Mouse (Mus musculus): ENCODE data around the gene Cyp39a1. TPM values are rescaled to one million over a fixed set of nuclear protein-coding genes. Genes with fewer than 3 reads are reported as not detected.

Gene Cyp39a1
- polyA plus RNA-seq, 1 experiment from 2014 or later: 14.7 TPM

DNA sequence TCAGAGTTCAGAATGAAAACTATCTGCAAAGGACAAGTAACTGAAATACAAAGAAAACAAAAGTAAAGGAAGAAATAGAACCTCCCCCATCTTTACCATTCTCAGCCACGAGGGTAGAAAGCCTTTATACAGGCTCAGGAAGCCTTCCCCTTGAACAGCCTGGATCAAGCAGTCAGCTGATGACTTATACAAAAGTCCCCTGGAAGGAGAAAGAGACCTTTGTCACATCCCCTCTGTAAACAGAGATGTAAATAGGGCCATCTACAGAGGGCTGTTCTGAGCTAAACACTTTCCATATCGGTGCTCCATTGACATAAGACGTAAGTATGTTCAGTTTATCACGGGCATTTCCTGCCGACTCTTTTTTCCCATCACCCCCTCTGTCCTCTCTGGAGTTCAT is 20.3 kb upstream of the Cyp39a1 start:
- 0 out of 2 replicates have a peak, but pooled peaks have one; percentile 39 for ATAC-seq (ENCODE audit: low FRiP score, low read depth)
- H3K36me3 ChIP-seq: peaks cover 55% of the 10 kb centered on the region
- H3K27ac ChIP-seq (replicated peaks): no peak overlapping the region
- no peaks in the 10 kb centered on the region for H3K27me3 ChIP-seq
- H3K9me3 ChIP-seq: no peaks in the 10 kb centered on the region
- no peak overlapping the region for H3K4me2 ChIP-seq
- 25% methylated on average over 5 of the region's 5 CpGs for WGBS
- H3K9ac ChIP-seq: no peak overlapping the region
- no peaks in the 10 kb centered on the region for H3K4me1 ChIP-seq (replicated peaks)
- no peak overlapping the region for H3K4me3 ChIP-seq

DNA sequence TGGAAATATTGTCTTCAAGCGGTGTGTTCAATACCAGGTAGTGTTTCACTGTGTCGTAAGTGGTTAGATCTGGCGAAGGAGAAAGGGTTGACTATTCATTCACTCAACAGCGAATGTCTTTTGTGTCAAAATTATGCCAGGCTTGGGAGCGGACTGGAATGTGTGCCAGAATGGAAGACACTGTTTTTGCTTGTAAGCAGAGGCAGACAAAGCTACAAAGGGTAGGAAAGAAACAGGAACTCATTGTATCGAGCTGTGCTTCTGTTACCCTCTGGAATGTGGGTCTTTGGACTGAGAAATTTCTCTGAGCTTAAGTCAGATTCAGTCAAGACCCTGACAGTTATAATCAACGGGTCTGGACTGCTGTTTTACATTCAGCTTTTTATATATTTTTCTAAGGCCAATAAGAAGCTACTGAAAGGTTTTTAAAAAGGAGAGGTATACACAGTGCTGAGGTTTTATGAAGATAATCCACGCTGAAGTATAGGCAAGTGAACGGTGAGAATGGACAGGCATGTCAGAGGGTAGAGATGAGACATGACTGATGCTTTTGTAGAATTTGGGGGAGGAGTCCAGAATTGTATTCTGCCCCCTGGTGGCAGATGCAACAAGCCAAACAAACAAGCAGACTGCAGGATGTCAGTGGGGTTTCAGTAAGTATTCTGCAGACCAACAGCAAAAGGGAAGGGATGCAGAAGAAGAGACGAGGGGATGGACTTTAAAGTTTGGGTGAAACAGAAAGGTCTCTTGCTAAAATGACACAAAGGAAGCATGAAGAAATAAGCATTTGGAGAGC is 17.4 kb upstream of the Cyp39a1 start:
- no peak overlapping the region for H3K4me3 ChIP-seq
- H3K27ac ChIP-seq (replicated peaks): no peak overlapping the region
- H3K36me3 ChIP-seq: peaks cover 52% of the 10 kb centered on the region
- no peak overlapping the region for H3K4me2 ChIP-seq
- no peaks in the 10 kb centered on the region for H3K27me3 ChIP-seq
- H3K9me3 ChIP-seq: no peaks in the 10 kb centered on the region
- 73% methylated on average over 10 of the region's 10 CpGs for WGBS
- no peak for ATAC-seq (ENCODE audit: low FRiP score, low read depth)
- H3K4me1 ChIP-seq (replicated peaks): no peaks in the 10 kb centered on the region
- H3K9ac ChIP-seq: no peak overlapping the region

DNA sequence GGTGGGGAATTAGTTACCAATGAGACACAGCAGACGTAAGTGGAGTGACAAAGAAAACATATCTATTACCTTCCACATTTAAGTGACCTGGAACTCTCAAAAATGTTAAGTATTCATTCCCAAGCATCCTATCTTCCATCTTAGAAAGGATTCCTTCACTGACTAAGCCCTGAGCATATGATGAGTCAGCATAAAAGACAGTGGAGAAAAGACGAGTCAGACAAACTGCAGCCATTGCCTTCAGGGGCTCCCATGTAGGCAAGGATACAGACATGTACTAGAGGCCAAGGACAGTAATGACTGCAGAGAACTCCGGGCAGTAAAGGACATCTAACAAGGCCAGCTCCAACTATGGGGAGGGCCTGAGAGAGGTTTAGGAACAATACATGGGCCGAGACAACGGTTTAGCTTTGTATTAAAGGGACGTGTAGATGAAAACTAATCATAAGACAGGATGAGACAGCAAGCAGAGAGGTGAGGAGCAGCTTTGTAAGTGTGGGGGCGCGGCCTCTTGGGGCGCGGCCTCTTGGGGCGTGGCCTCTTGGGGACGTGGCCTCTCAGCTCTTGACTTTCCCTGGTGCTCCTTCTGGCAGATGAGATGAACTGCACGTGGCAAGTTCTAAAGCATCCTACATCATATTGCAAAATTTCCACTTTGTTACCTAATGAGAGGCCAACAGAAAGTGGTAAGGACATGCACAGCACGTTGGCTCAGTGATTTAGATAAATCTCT is 15.7 kb upstream of the Cyp39a1 start:
- peaks cover 47% of the 10 kb centered on the region for H3K36me3 ChIP-seq
- no peak overlapping the region for H3K4me3 ChIP-seq
- no peaks in the 10 kb centered on the region for H3K27me3 ChIP-seq
- no peak overlapping the region for H3K27ac ChIP-seq (replicated peaks)
- H3K4me2 ChIP-seq: no peak overlapping the region
- no peaks in the 10 kb centered on the region for H3K9me3 ChIP-seq
- no peaks in the 10 kb centered on the region for H3K4me1 ChIP-seq (replicated peaks)
- 74% methylated on average over 14 of the region's 14 CpGs for WGBS
- peak; percentile 54; the same call in 1 of the 2 replicates for ATAC-seq (ENCODE audit: low FRiP score, low read depth)
- H3K9ac ChIP-seq: no peak overlapping the region

DNA sequence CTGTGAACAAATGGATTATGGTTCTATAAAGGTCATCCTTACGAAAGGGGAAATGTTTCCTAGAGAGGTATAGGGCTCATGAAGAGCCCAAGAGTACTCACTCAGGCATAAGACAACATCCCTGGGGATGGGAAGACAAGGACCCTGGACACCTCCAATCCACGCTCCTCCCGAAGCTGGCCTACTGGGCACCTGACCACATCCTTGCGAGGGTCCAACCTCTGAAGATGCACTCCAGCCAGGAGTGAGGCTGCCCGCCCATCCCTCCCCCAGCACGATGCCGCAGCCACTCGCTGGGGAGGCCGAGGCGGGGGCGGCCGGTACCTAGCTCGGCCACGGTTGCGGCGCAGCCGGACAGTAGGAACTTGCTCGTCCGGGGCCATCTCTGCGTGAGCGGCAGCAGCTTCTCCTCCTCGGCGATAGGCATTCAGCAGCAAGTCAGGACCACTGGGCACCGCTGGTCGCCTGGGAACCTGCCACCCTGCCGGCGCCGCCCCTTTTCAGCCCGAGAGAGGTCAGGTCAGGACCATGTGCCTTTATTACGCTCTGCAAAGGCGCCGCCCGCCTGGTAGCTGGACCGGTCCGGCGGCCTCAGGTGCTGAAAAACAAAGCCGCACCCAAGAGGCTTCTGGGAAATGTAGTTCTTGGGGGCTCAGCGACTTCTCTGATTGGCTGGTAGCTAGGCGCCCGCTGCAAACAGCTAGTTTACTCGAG is 492 bp upstream of the Cyp39a1 start, which contains the start of gene Slc25a27:
TSS of gene Slc25a27 (minus strand) at position 639 of the 714 bp plus-strand sequence.
- Histone ChIP-seq H3K9me3 (no peaks in the 10 kb centered on the region), H3K27ac (replicated peaks) (peak within 1 kb of the TSS; percentile 76), H3K9ac (peak within 1 kb of the TSS; percentile 96), H3K4me2 (peak within 1 kb of the TSS; percentile 74), H3K36me3 (peaks cover 6% of the 10 kb centered on the region), H3K4me1 (replicated peaks) (peaks cover 24% of the 10 kb centered on the region), H3K27me3 (no peaks in the 10 kb centered on the region), H3K4me3 (peak within 1 kb of the TSS; percentile 62)
- under 1% methylated on average over 40 of the region's 41 CpGs for WGBS
- ATAC-seq (ENCODE audit: low FRiP score, low read depth): peak; percentile 95

DNA sequence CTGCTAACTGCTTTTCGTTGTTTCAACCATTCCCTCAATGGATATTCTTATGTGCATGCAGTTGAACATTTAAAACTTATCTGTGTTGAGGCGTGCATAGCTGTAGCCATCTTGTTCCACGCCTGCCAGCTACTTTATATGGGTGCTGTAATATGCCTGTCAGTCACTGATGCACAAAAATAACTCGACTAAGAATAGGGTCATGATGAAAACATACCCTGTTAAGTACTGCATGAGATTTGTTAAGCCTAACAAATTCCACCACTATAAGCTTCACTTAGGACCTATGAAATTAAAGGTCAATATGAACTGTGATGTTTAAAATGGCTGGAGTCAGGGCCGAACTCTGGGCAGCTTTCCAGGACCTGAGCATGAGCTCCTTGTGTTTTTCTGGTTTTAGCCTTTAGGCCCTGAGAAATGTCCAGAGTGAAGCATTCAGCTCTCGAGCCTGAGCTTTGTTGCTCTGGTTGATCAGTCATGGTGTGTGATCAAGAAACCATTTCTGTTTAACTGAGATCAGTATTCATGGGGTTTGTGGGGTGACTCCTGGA is 2.0 kb downstream of the Cyp39a1 start:
- H3K27me3 ChIP-seq: no peaks in the 10 kb centered on the region
- ATAC-seq (ENCODE audit: low FRiP score, low read depth): no peak
- no peak overlapping the region for H3K4me3 ChIP-seq
- no peaks in the 10 kb centered on the region for H3K9me3 ChIP-seq
- H3K27ac ChIP-seq (replicated peaks): no peak overlapping the region
- H3K36me3 ChIP-seq: no peaks in the 10 kb centered on the region
- H3K9ac ChIP-seq: no peak overlapping the region
- no peak overlapping the region for H3K4me2 ChIP-seq
- 72% methylated on average over 6 of the region's 6 CpGs for WGBS
- H3K4me1 ChIP-seq (replicated peaks): peaks cover 24% of the 10 kb centered on the region

DNA sequence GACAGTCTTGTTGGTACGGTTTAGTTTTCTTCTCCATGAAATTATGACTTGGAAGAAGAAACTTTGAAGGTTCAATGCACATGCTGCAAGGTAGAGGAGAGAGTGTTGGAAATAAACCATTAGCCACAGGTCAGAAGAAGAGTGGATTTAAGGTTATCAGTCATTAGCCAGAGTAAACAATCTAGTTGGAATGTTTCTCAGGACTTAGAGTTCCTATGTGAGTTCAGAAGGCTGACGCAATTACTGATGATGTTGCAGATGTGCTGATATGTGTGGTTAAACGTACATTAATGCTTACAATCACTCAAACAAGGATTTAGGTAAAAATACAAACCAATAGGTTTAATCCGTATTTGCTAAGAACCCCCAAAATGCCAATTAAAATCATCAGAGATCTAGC is 4.7 kb downstream of the Cyp39a1 start:
- no peaks in the 10 kb centered on the region for H3K27me3 ChIP-seq
- no peak overlapping the region for H3K4me3 ChIP-seq
- H3K9me3 ChIP-seq: no peaks in the 10 kb centered on the region
- 0 out of 2 replicates have a peak, but pooled peaks cover 6% of the 10 kb centered on the region for H3K4me1 ChIP-seq (replicated peaks)
- no peak overlapping the region for H3K27ac ChIP-seq (replicated peaks)
- no peak overlapping the region for H3K9ac ChIP-seq
- H3K4me2 ChIP-seq: no peak overlapping the region
- 94% methylated on average over 4 of the region's 4 CpGs for WGBS
- no peaks in the 10 kb centered on the region for H3K36me3 ChIP-seq
- no peak for ATAC-seq (ENCODE audit: low FRiP score, low read depth)

DNA sequence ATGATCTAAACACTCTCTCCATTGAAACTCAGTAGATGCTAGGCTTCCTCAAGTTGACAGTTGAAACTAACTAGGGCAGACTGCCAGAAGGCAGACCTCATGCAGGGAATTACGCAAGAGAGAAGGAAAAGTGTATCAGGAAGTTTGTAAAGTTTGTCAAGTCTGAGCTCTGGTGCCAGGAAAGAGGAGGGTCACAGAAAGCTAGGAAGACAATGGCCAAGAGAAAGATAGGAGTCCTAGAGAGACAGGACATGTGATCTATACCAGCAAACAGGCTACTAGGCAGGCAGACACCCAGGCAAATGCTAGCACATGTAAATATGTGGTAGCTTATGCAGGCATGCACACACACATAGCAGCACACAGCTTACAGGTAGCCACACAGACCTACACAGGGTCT is 8.0 kb downstream of the Cyp39a1 start:
- Histone ChIP-seq H3K27me3 (no peaks in the 10 kb centered on the region), H3K9me3 (no peaks in the 10 kb centered on the region), H3K36me3 (no peaks in the 10 kb centered on the region), H3K27ac (replicated peaks) (no peak overlapping the region), H3K4me3 (no peak overlapping the region), H3K9ac (no peak overlapping the region), H3K4me1 (replicated peaks) (no peaks in the 10 kb centered on the region), H3K4me2 (no peak overlapping the region)
- 61% methylated on average over 1 of the region's 1 CpGs for WGBS
- no peak for ATAC-seq (ENCODE audit: low FRiP score, low read depth)

DNA sequence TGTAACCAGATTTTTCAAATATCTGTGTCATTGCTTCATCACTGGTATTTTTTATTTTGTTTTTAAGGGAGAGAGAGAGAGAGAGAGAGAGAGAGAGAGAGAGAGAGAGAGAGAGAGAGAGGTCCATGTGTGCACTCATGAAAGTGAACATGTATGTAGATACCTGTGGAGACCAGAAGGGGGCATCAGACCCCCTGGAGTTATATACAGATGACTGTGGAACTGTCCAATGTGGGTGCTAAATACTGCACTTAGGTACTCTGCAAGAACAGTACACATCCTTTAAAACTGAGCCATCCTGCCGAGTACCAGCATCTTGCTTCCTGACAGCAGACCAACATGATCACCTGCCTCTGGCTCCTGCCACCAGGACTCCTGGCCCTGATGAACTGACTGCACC is 9.0 kb downstream of the Cyp39a1 start:
- no peaks in the 10 kb centered on the region for H3K36me3 ChIP-seq
- no peak for ATAC-seq (ENCODE audit: low FRiP score, low read depth)
- H3K4me3 ChIP-seq: no peak overlapping the region
- no peak overlapping the region for H3K4me2 ChIP-seq
- no peaks in the 10 kb centered on the region for H3K27me3 ChIP-seq
- H3K4me1 ChIP-seq (replicated peaks): no peaks in the 10 kb centered on the region
- H3K9me3 ChIP-seq: no peaks in the 10 kb centered on the region
- H3K27ac ChIP-seq (replicated peaks): no peak overlapping the region
- no peak overlapping the region for H3K9ac ChIP-seq
- 82% methylated on average over 1 of the region's 1 CpGs for WGBS

DNA sequence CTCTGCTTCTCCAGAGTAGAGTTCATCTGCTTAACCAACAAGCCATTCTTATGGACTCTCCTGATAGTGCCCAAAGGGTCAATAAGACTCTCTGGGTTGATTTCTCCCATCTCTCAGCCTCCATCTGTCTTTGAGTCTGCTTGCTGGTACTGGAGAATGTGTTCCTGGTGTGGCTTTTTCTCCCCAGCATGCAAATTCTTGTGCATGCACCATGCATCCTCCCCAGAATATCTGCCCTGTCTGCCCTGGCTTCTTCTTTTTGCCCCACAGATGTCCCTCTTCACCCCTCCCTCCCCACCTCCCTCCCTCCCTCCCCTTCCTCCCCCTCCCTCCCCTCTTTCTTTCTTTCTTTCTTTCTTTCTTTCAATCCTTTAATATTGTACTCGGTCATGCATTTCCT is 10.1 kb downstream of the Cyp39a1 start:
- no peaks in the 10 kb centered on the region for H3K27me3 ChIP-seq
- no peak overlapping the region for H3K27ac ChIP-seq (replicated peaks)
- H3K4me3 ChIP-seq: no peak overlapping the region
- no peak overlapping the region for H3K4me2 ChIP-seq
- 36% methylated on average over 1 of the region's 1 CpGs for WGBS
- no peak overlapping the region for H3K9ac ChIP-seq
- H3K36me3 ChIP-seq: no peaks in the 10 kb centered on the region
- ATAC-seq (ENCODE audit: low FRiP score, low read depth): no peak
- H3K4me1 ChIP-seq (replicated peaks): no peaks in the 10 kb centered on the region
- no peaks in the 10 kb centered on the region for H3K9me3 ChIP-seq

DNA sequence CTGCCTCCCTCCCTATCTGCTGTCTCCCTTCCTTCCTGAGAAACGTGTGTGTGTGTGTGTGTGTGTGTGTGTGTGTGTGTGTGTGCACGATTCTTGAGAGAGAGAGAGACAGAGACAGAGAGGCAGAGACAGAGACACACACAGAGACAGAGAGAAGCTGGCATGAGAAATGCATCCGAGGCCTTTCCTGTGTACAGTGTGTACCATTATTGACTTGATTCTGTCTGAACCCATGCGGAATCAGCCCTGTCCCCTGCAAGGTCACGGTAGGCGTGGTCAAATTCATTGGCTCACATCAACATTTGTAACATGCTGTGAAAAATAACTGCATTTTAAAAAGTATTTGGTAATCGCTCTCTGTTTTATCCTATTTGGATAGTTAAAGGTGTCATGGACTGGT is 16.9 kb downstream of the Cyp39a1 start:
- no peaks in the 10 kb centered on the region for H3K27me3 ChIP-seq
- H3K4me3 ChIP-seq: no peak overlapping the region
- H3K4me1 ChIP-seq (replicated peaks): no peaks in the 10 kb centered on the region
- no peak overlapping the region for H3K4me2 ChIP-seq
- WGBS: 89% methylated on average over 7 of the region's 7 CpGs
- H3K9me3 ChIP-seq: no peaks in the 10 kb centered on the region
- H3K27ac ChIP-seq (replicated peaks): no peak overlapping the region
- H3K9ac ChIP-seq: no peak overlapping the region
- ATAC-seq (ENCODE audit: low FRiP score, low read depth): no peak
- H3K36me3 ChIP-seq: no peaks in the 10 kb centered on the region

DNA sequence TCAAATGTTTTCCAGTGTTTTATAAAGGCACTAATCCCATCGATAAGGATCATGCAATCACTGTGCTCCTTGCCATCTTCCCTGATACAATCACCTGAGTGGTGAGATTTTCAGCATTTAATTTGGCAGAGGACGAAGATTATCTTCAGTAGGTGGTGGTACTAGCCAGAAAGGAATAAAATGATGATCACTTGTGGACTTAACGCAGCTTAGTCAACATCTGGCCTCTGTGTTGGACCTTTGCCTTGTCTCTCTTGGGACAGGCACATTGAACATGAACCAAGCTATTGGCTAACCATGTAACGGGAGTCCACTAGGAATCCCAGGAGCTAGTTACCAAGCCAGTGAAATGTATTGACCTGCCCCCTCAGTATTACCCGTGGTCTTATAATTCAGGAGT is 17.4 kb downstream of the Cyp39a1 start:
- WGBS: 94% methylated on average over 5 of the region's 5 CpGs
- ATAC-seq (ENCODE audit: low FRiP score, low read depth): no peak
- no peaks in the 10 kb centered on the region for H3K27me3 ChIP-seq

DNA sequence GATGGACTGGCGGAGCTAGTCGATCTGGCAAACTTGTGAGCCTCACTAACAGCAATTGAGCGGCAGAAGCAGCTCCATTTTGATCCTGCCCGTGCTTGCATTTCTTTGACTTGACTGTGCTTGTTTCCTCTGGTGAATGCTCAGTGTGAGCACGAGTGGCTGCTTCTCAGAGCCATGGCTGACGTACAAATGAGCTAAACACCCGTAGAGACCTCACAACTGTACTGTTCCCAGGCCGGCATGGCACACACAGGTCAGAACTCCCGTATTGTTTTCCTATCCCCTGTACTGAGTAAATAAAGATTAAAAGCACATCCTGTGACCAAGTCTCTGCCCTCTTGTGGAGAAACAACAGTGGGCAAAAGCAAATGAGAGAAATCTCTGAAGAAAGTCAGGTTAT is 22.4 kb downstream of the Cyp39a1 start:
- WGBS: 83% methylated on average over 9 of the region's 9 CpGs
- H3K4me3 ChIP-seq: no peak overlapping the region
- H3K36me3 ChIP-seq: no peaks in the 10 kb centered on the region
- H3K27me3 ChIP-seq: no peaks in the 10 kb centered on the region
- no peak overlapping the region for H3K4me2 ChIP-seq
- H3K4me1 ChIP-seq (replicated peaks): no peaks in the 10 kb centered on the region
- ATAC-seq (ENCODE audit: low FRiP score, low read depth): no peak
- H3K9ac ChIP-seq: no peak overlapping the region
- no peaks in the 10 kb centered on the region for H3K9me3 ChIP-seq
- H3K27ac ChIP-seq (replicated peaks): no peak overlapping the region

More for the DNA sequence above, 17.4 kb downstream of the Cyp39a1 start:
- no peak overlapping the region for H3K9ac ChIP-seq
- no peaks in the 10 kb centered on the region for H3K4me1 ChIP-seq (replicated peaks)
- no peaks in the 10 kb centered on the region for H3K36me3 ChIP-seq
- H3K4me3 ChIP-seq: no peak overlapping the region
- H3K27ac ChIP-seq (replicated peaks): no peak overlapping the region
- no peaks in the 10 kb centered on the region for H3K9me3 ChIP-seq
- no peak overlapping the region for H3K4me2 ChIP-seq
